Mouse (Mus musculus) embryonic fibroblast, embryonic 13.5 days (primary cell): ENCODE results near the gene Fam49a. TPM values are rescaled to one million over a fixed set of nuclear protein-coding genes. Genes with fewer than 3 reads are reported as not detected.

Source experiments
- H3K27ac ChIP-seq: 2 replicates; pipeline ENCODE4 v1.5.1; 2012; ENCODE audit warnings: low read length, control low read depth, inconsistent platforms; ENCODE audit not compliant: insufficient read depth
- H3K4me1 ChIP-seq: 2 replicates; pipeline ENCODE4 v1.6.1; 2011; ENCODE audit warnings: low read length; ENCODE audit not compliant: control insufficient read depth, insufficient read depth
- H3K4me3 ChIP-seq: 2 replicates; pipeline ENCODE4 v1.5.1; 2011; ENCODE audit warnings: mild to moderate bottlenecking, control low read depth, low read length; ENCODE audit not compliant: insufficient read depth
- CTCF ChIP-seq: IDR thresholded peaks from 2 replicates; pipeline ENCODE4 v1.5.1; 2011; ENCODE audit warnings: mild to moderate bottlenecking, control low read depth, low read length, moderate library complexity, borderline replicate concordance; ENCODE audit not compliant: insufficient read depth
- POLR2A ChIP-seq: IDR thresholded peaks from 2 replicates; pipeline ENCODE4 v1.6.1; 2011; ENCODE audit warnings: low read depth, mild to moderate bottlenecking, control low read depth, low read length, moderate library complexity
- polyA plus RNA-seq: library from polyadenylated mRNA; stranded (reverse); fragments of >200 nt; gene quantifications from 2 replicates; pipeline ENCODE4 v1.2.4, GENCODE M21; 2011; ENCODE audit warnings: low read depth; ENCODE audit not compliant: missing spikeins, insufficient read length

Fam49a gene
- polyA plus RNA-seq, 1 experiment = 6.7 TPM

DNA sequence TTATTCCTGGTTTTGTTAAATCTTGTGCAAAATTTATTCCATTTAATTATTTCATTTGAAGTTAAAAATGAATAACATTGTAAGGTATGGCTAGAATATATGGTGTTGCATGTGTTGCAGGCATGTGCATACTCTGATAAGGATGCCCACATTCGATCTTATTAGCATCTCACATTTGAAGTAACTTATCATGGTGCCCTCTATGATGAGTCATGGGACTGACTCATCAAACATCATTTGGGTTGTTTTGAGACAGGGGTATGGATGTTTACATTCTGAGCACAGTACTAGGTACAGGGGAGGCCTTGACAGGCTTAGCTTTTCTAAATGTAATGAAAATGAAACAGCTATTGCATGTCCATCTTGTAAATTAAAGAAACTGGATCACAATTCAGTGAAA lies 165.3 kb downstream of the Fam49a start:
- H3K4me1 ChIP-seq = no peaks in the 10 kb centered on the region
- H3K4me3 ChIP-seq = no peak overlapping the region
- H3K27ac ChIP-seq = no peak overlapping the region
- no peak for TF ChIP-seq CTCF
- TF ChIP-seq POLR2A = no peak

DNA sequence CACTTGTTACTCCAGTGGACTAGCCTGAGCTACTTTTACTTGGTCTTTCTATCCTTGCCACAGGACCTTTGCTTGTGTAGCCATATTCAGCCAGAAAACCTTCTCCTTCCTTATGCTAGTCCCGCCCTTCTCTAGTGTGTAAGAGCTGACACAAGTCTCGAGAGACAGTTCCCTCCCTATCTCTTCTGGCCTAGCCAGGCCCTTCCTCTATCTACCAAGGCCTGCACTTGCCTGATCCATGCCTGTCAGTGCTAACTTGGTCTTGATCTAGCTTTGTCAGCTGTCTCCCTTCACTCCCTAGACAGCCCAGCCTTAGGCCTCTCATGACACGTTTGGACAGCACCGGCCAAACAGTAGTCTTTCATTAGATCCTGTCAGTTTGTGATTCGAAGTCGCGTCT lies 166.9 kb downstream of the Fam49a start:
- H3K4me1 ChIP-seq = no peaks in the 10 kb centered on the region
- H3K27ac ChIP-seq = no peak overlapping the region
- TF ChIP-seq POLR2A = no peak
- no peak for TF ChIP-seq CTCF
- H3K4me3 ChIP-seq = no peak overlapping the region
